Mouse (Mus musculus) T-helper 17 cell (primary cell): ENCODE results near the gene Gm20388.

Source experiments
- in situ Hi-C, 2 experiments: fragments of 300-600 bp; cut with MboI, MseI; formaldehyde crosslinking; loops; 1 replicate in 1 of 2; 2 replicates in 1 of 2; pipeline ENCODE4 v1.15.1; 2025; ENCODE audit warnings: high pct_unique_total_duplicates in 2 of 2

Gm20388 gene

DNA sequence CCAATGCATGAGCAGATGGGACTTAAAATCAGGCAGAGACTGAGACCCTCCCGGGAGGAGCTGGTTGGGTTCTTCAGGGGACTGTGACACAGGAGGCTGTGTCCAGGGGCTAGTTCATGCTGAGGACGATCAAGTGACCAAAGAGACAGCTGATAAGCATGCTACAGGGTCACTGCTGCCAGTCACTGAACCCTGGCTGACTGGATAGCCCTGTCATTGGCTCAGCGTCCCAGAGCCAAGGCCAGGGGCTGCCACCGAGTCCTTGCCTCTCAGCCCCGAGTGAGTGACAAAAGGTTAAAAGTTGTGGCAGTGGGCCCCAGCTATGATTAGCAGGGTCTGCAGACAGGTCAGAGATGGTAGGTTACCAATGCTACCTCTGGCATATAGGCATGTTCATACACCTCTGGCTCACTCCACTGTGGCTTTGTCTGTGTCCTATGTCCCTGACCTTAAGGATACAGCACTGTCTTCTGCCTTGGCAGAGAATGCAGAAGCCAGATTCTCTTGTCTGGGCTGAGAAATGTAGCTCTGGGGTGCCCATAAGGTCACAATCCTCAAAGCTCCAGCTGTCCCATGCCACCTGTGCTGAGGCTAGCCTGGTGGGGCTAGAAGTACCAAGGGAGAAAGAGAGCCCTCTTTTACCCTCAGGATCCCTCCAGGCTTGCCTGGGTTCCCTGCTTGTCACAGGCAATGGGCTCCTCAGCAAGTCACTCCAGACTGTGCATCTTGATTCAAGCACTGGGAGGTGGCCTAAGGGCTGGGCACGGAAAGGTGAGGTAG, 2733.7 kb downstream of the Gm20388 start:
- in situ Hi-C loops = no loop called here

DNA sequence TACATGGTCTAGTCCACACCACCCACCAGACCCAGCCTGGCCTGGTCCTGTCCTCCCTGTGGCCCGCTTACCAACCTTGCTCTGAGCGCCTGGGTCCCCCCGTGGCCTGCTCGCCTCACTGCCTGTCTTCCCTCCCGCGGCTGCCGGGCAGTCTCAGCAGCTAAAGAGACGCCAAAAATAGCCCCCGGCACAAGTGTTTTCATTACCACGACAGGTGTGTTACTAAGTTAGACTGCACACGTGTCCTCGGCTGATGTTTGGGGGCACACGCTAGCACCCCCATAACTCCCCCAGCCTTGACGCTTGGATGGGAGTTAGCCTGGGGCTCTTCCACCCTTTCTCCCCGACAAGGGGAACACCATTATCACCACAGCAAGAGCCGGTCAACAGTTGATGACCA, 2735.7 kb downstream of the Gm20388 start:
- in situ Hi-C loops = no loop called here

GRCm38 (mm10) chr8:122648192-122648970, 2737.7 kb downstream of the Gm20388 start:
- in situ Hi-C loops = no loop called here

DNA sequence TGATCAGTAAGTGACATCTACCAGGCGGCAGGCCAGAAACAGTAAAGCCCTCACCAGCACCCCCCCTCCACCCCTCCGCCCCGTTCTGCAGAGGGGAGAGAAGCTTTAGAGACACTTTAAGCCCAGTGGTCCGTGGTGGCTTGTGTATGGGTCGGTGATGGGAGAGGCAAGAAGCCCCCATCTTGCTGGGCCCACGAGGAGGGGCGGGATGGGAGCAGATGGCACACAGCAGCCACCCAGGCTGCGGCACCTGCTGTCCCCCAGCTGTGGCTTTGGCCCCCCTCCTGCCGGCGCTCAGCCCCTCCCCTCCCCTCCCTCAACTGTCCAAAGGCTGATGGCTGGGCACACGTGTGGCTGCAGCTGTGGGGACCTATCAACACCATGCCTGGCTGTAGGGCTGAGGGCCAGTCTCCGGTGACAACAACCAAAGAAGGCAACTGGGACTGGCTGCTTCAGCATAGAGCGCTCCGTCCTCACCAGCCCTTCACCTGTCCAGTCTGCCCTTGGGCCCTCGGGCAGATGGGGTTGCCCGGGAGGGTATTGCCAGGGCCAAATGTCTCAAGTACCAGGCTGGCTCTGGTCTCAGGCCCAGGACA, 2740.8 kb downstream of the Gm20388 start:
- in situ Hi-C loops = no loop called here

- in situ Hi-C loops = no loop called here
Observed at GRCm38 (mm10) chr8:122652643-122653042, 2742.0 kb downstream of the Gm20388 start.

- in situ Hi-C loops = no loop called here
Observed at GRCm38 (mm10) chr8:122654768-122655167, 2744.1 kb downstream of the Gm20388 start.

DNA sequence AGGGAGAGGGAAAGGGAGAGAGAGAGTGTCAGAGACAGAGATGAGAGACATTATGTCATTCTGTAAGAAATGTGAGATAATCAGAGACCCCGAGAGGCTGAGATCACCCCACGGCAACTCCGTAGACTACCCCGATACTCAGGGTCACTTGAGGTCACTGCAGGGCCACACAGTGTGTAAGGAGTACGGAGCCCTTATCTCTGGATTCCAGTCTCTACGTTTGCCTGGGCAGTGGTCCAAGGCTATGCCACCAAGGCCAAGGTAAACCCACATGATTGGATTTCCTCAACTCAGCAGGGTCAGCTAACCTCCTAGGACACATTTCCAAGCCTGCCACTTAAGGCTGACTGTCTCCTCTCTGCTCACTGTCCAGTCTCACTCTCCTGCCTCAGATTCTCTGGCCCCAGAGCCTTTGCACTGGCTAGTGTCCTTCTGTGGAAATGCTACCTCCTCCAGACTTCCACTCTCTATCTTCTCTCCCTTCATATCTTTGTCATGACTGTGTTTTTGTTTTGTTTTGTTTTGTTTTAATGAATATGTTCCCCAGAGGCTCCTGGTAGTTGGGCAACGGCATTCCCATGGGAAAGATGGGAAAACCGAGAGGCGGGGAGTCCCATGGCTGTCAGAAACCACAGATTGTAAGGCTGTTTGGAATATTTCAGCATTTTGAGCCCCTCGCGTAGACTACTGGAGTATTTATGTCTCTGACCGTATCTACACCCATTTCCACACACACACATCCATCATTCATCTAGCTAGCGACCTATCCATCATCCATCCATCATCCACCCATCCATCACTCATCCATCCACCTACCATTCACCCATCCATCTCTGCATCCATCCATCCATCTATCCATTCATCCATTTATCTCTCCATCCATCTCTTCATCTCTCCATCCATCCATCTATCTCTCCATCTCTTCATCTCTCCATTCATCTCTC, 2745.7 kb downstream of the Gm20388 start:
- in situ Hi-C loops = no loop called here

DNA sequence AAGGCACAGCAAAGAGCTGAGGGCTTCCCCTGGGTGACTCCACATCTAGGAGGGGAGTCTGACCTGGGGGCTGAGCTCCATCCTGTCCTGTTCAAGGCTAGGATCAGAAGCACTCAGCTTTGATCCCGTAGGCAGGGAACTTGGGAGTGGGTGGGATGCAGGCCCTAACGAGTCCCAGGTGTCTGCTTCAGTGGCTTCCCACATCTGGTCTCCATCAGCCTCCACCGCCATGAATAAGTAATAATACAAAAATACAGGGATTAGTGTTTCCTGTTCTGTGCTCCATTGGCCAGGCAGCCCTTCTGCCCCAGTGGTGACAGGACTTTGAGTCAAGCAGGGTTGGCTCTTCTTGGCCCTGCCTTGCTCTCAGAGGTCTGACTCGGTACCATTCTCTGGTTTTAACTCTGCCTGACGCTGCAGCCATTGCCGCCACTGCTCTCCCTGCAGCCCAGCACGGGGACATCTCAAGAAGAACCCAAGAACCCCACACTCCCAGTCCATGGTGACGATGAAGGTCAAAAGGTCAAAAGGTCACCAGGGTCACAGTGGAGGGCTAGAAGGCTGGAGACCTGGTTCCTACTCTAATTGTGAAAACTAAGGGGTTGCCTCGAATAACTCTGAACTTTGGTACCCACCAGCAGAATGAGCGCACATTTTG, 2747.6 kb downstream of the Gm20388 start:
- in situ Hi-C loops = no loop called here

- in situ Hi-C loops = no loop called here
Observed at GRCm38 (mm10) chr8:122658807-122659160, 2748.1 kb downstream of the Gm20388 start.

GRCm38 (mm10) chr8:122660022-122660421, 2749.4 kb downstream of the Gm20388 start:
- in situ Hi-C loops = no loop called here

DNA sequence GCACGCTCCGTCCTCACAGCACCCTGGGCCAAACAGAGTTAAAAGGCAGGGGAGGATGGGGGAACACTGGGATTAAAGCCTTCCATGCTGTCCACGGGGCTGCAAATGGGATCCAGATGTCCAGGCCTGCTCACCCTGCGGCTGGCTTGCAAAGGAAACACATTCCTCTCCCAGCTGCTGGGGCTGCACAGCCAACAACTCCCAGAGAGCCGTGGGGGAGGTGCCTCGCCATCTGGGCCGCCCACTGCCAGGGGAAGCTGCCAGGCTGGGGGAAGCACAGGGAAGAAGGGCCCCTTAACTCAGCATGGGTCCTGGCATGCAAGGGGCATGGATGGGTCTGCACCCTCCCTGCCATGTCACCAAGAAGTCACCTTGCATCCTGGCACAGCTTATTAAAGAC, 2750.5 kb downstream of the Gm20388 start:
- in situ Hi-C loops = no loop called here

DNA sequence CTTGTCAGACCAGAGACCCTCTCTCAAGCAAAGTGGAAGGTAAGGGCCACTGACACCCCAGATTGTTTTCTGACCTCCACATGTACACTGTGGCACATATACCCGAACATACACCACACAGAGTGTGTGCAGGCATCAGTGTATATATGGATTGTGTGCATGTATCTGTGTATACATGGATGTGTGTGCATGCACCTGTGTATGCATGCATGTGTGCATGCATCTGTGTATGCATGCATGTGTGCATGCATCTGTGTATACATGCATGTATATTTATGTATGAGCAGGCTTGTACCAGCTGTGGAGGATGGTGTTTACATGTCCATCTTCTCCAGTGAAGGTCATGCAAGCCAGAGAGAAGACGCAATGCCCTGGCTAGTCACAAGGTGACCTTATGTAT, 2751.3 kb downstream of the Gm20388 start:
- in situ Hi-C loops = no loop called here

- in situ Hi-C loops = no loop called here
Observed at GRCm38 (mm10) chr8:122663106-122663505, 2752.5 kb downstream of the Gm20388 start.

- in situ Hi-C loops = no loop called here
Observed at GRCm38 (mm10) chr8:122663670-122664069, 2753.0 kb downstream of the Gm20388 start.

- in situ Hi-C loops = loop anchor here in 1 of 2 experiments (5.0 kb wide), 1 partner anchor 1077 kb away; no protein-coding TSS in a partner anchor
Observed at GRCm38 (mm10) chr8:122665221-122665620, 2754.6 kb downstream of the Gm20388 start.

GRCm38 (mm10) chr8:122665667-122666316, 2755.2 kb downstream of the Gm20388 start:
- in situ Hi-C loops = loop anchor here in 1 of 2 experiments (5.0 kb wide), 1 partner anchor 1077 kb away; no protein-coding TSS in a partner anchor

GRCm38 (mm10) chr8:122666338-122666764, 2755.7 kb downstream of the Gm20388 start:
- in situ Hi-C loops = loop anchor here in 1 of 2 experiments (5.0 kb wide), 1 partner anchor 1076 kb away; no protein-coding TSS in a partner anchor

- in situ Hi-C loops = loop anchor here in 1 of 2 experiments (5.0 kb wide), 1 partner anchor 1075 kb away; no protein-coding TSS in a partner anchor
Observed at GRCm38 (mm10) chr8:122666827-122667226, 2756.2 kb downstream of the Gm20388 start.

DNA sequence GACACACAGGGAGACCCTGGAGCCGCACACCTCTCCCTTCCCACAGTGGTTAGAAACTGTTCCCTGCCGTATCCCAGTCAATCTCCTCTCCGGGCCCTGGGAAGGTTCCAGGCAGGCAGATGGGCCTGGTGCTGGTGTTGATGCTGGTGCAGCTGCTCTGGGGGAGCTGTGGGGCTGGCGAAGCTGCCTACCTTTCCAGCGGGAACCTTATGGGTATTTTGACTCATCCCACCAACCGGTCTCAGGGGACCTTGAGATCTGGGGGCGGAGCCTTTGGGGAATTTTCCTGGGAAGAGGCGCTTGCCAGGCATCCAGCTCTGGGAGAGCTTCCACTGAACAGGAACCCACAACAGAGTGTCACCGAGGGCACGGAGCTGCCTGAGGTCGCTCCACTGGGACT, 2757.2 kb downstream of the Gm20388 start:
- in situ Hi-C loops = loop anchor here in 1 of 2 experiments (5.0 kb wide), 1 partner anchor 1074 kb away; no protein-coding TSS in a partner anchor

DNA sequence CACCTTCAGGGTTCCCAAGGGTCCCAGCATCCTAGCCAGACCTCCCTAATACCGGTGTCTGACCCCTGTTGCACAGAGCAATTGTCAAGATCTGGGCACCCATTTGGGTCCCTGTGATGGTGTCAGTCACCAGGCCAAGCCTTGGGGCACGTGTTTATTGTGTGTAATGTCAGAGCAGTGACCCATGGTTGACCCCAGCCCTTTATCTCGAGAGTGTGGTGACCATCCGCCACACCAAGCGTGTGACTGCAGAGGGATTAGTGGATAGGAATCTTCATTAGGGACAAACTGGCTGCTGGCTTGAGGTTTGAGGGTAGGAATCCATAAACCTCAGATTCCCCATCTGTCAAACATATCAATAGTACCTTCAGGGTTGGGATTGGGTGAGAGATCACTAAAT, 2758.7 kb downstream of the Gm20388 start:
- in situ Hi-C loops = loop anchor here in 1 of 2 experiments (5.0 kb wide), 1 partner anchor 1073 kb away; no protein-coding TSS in a partner anchor
